Mouse (Mus musculus) midbrain, embryonic 12.5 days (tissue): Measurements from ENCODE around the gene Flt3. TPM values are rescaled to one million over a fixed set of nuclear protein-coding genes. Genes with fewer than 3 reads are reported as not detected.

Experiments used
- ATAC-seq: fragments of 200-750 bp; cut with Nextera tagmentation; 2 replicates; pipeline ENCODE4 v1.8.0; 2017; ENCODE audit warnings: low read depth, moderate TSS enrichment, moderate library complexity; ENCODE audit not compliant: low FRiP score
- H3K27ac ChIP-seq: fragments of 300-500 bp; sonication (generic); replicated peaks from 2 replicates; pipeline ENCODE4 v1.5.1; 2016; ENCODE audit warnings: mild to moderate bottlenecking
- H3K27me3 ChIP-seq: fragments of 300-500 bp; sonication (generic); 2 replicates; pipeline ENCODE4 v1.6.1; 2016; ENCODE audit warnings: mild to moderate bottlenecking
- H3K36me3 ChIP-seq: fragments of 300-500 bp; sonication (generic); 2 replicates; pipeline ENCODE4 v1.6.1; 2016
- H3K4me1 ChIP-seq: fragments of 300-500 bp; sonication (generic); 2 replicates; pipeline ENCODE4 v1.6.1; 2016
- H3K4me2 ChIP-seq: fragments of 300-500 bp; sonication (generic); replicated peaks from 2 replicates; pipeline ENCODE4 v1.6.1; 2016; ENCODE audit warnings: mild to moderate bottlenecking, moderate library complexity
- H3K4me3 ChIP-seq: fragments of 300-500 bp; sonication (generic); 2 replicates; pipeline ENCODE4 v1.5.1; 2016; ENCODE audit warnings: mild to moderate bottlenecking
- H3K9ac ChIP-seq: fragments of 300-500 bp; sonication (generic); replicated peaks from 2 replicates; pipeline ENCODE4 v1.6.1; 2016; ENCODE audit warnings: mild to moderate bottlenecking, moderate library complexity
- H3K9me3 ChIP-seq: fragments of 300-500 bp; sonication (generic); 2 replicates; pipeline ENCODE4 v1.6.1; 2016; ENCODE audit warnings: mild to moderate bottlenecking
- WGBS: fragments of 180-500 bp; shearing (Covaris S2); methylation state at CpG from one replicate; pipeline ENCODE4 v1.1.7; 2016; 5-methylcytosine and 5-hydroxymethylcytosine counted together
- polyA plus RNA-seq: library from polyadenylated mRNA; unstranded; fragments of >200 nt; fragmentation: Nextera tagmentation; extraction: Ambion mirVana; gene quantifications from 2 replicates; pipeline ENCODE4 v1.2.1, GENCODE M21; 2016

Gene Flt3
- polyA plus RNA-seq, 1 experiment from 2014 or later: 0.22 TPM

GRCm38 (mm10) chr5:147305166-147305565, 95.1 kb downstream of the Flt3 start:
- Histone ChIP-seq H3K27me3 (peaks cover 100% of the 10 kb centered on the region), H3K4me1 (peaks cover 11% of the 10 kb centered on the region; the same call in 1 of the 2 replicates), H3K9me3 (no peaks in the 10 kb centered on the region), H3K27ac (no peak overlapping the region), H3K36me3 (no peaks in the 10 kb centered on the region), H3K9ac (no peak overlapping the region), H3K4me2 (peak overlapping the region; percentile 9; the same call in 1 of the 2 replicates), H3K4me3 (peak overlapping the region; percentile 20; the same call in 1 of the 2 replicates)
- no peak for ATAC-seq
- WGBS: 1% methylated on average over 16 of the region's 16 CpGs

GRCm38 (mm10) chr5:147304276-147305155, 95.8 kb downstream of the Flt3 start:
- H3K4me3 ChIP-seq: peak overlapping the region; percentile 20
- peak overlapping the region; percentile 9; the same call in 1 of the 2 replicates for H3K4me2 ChIP-seq
- under 1% methylated on average over 54 of the region's 54 CpGs for WGBS
- H3K9me3 ChIP-seq: no peaks in the 10 kb centered on the region
- no peak overlapping the region for H3K9ac ChIP-seq
- peaks cover 100% of the 10 kb centered on the region for H3K27me3 ChIP-seq
- no peaks in the 10 kb centered on the region for H3K36me3 ChIP-seq
- H3K27ac ChIP-seq: no peak overlapping the region
- peaks cover 15% of the 10 kb centered on the region; the same call in 1 of the 2 replicates for H3K4me1 ChIP-seq
- 0 out of 2 replicates have a peak, but pooled peaks have one; percentile 28 for ATAC-seq

DNA sequence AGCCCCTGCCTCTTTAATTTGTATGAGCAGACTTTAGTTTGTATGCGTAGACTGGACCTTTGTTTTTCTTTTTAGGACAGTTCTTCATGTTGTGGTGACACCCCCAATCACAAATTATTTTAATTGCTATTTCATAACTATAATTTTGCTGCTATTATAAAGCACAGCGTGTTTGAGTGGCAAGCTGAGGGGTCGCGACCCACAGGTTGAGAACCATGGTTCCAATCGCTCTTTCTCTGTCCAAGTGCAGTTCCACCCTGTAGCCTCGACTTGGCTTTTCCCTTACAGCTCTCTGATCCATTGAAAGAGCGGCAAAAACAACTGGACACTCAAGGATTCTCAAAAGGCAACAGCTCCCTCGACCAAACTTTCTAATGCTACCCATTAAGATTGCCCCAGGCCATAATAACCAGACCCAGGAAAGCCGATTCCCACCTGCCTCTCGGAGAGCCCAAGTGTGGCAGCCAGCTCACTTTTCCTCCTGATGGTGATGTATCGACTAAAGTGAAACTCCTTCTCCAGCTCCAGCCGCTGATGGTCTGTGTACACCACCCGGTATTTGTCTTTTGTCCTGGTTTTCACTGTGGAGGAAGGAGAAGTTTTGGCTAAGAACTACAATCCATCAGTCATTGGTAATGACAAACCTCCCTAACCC, 97.4 kb downstream of the Flt3 start:
- H3K4me3 ChIP-seq: no peak overlapping the region
- no peaks in the 10 kb centered on the region for H3K36me3 ChIP-seq
- 4% methylated on average over 13 of the region's 13 CpGs for WGBS
- ATAC-seq: no peak
- H3K27ac ChIP-seq: no peak overlapping the region
- peaks cover 18% of the 10 kb centered on the region; the same call in 1 of the 2 replicates for H3K4me1 ChIP-seq
- H3K4me2 ChIP-seq: no peak overlapping the region
- H3K9me3 ChIP-seq: no peaks in the 10 kb centered on the region
- peaks cover 100% of the 10 kb centered on the region for H3K27me3 ChIP-seq
- H3K9ac ChIP-seq: no peak overlapping the region

DNA sequence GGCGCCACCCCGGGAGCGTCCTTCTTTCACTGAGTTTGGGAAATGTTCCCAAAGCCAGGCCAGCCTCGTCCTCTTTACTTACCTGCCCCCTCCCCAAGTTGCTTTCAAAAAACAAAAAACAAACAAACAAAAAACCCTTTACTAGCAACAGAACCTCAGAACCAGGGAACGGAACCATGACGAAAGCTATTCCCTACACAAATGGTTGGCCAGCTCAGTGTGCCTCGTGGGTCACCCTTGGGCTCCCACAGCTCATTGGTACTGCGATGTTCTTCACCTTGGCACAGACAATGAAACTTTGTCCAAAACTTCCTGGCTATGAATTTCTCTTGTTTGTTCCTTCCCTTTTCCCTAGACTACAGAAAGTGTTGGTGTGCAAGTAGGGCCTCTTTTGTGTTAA, 98.1 kb downstream of the Flt3 start:
- 3% methylated on average over 8 of the region's 8 CpGs for WGBS
- Histone ChIP-seq H3K4me1 (peaks cover 18% of the 10 kb centered on the region; the same call in 1 of the 2 replicates), H3K9ac (no peak overlapping the region), H3K36me3 (no peaks in the 10 kb centered on the region), H3K4me2 (no peak overlapping the region), H3K4me3 (no peak overlapping the region), H3K27me3 (peaks cover 100% of the 10 kb centered on the region), H3K9me3 (no peaks in the 10 kb centered on the region), H3K27ac (no peak overlapping the region)
- no peak for ATAC-seq

- H3K27me3 ChIP-seq: peaks cover 100% of the 10 kb centered on the region
- no peak overlapping the region for H3K4me2 ChIP-seq
- no peaks in the 10 kb centered on the region for H3K9me3 ChIP-seq
- H3K27ac ChIP-seq: no peak overlapping the region
- H3K9ac ChIP-seq: no peak overlapping the region
- WGBS: under 1% methylated on average over 10 of the region's 10 CpGs
- ATAC-seq: no peak
- H3K4me3 ChIP-seq: no peak overlapping the region
- H3K4me1 ChIP-seq: peaks cover 18% of the 10 kb centered on the region; the same call in 1 of the 2 replicates
- no peaks in the 10 kb centered on the region for H3K36me3 ChIP-seq
Measured at GRCm38 (mm10) chr5:147301781-147302070, 98.6 kb downstream of the Flt3 start.

- Histone ChIP-seq H3K36me3 (no peaks in the 10 kb centered on the region), H3K4me2 (no peak overlapping the region), H3K27ac (no peak overlapping the region), H3K4me3 (no peak overlapping the region), H3K27me3 (peaks cover 98% of the 10 kb centered on the region), H3K9ac (no peak overlapping the region), H3K9me3 (no peaks in the 10 kb centered on the region), H3K4me1 (peaks cover 14% of the 10 kb centered on the region; the same call in 1 of the 2 replicates)
- WGBS: under 1% methylated on average over 21 of the region's 21 CpGs
- ATAC-seq: no peak
Measured at GRCm38 (mm10) chr5:147300917-147301780, 99.1 kb downstream of the Flt3 start.

DNA sequence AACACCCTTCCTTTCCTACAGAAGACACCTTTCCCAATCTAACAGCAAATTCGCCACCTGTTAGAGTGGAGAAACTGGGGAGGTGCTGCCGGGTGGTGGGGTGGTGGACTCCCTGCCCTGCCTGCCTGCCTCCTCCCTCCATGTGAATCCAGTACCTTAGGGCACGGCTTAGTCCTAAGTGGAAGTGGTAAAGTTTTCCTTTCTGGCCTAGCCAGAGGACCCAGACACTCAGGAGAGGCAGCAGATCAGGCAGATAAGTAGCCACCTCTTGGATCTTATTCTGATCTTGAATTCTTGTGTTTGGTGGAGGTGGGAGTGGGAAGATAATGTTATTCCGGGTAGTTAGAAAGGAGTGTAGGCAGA, 100.3 kb downstream of the Flt3 start:
- no peaks in the 10 kb centered on the region for H3K36me3 ChIP-seq
- peak overlapping the region; percentile 44 for H3K4me2 ChIP-seq

DNA sequence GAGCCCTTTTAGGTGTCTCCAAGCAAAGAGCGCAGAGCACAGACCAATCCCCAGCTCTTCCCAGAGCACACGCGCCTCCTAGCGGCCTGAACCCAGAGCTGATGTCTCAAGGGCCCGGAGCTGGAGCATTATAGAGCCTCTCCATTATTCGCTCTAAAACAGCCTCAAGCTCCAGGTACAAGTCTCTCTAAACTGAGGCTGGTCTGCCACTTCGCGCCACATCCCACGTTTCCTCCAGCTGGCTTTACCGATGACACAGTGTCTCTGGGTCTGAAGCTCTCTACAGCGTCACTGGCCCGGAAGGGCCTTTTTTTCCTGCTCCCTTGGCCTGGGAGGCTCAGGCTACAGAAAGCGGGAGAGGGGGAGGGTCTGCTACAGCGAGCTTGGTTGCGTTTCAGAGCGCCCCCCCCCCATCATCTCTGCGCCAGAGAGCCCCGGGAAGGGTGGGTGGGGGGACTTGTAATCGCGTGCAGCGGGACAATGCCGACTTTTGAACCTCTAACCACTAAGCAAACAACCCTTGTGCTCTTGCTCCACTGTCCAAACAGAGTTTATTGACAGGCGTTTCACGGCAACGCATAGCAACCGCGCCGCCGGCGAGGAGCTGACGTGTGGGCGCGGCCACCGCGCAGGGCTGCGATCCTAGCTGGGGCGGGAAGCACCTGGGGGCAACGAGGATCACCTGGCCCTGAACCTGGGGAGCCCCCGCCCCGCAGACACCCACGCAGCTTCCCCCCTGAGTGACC, 100.9 kb downstream of the Flt3 start:
- Histone ChIP-seq H3K9ac (no peak overlapping the region), H3K4me2 (peak overlapping the region; percentile 44), H3K4me3 (peak overlapping the region; percentile 16), H3K4me1 (peaks cover 10% of the 10 kb centered on the region; the same call in 1 of the 2 replicates), H3K36me3 (no peaks in the 10 kb centered on the region), H3K9me3 (no peaks in the 10 kb centered on the region), H3K27me3 (peaks cover 98% of the 10 kb centered on the region), H3K27ac (no peak overlapping the region)
- ATAC-seq: peak; percentile 68; the same call in 1 of the 2 replicates
- WGBS: under 1% methylated on average over 40 of the region's 41 CpGs

More for the DNA sequence above, 100.3 kb downstream of the Flt3 start:
- no peak overlapping the region for H3K27ac ChIP-seq
- no peak for ATAC-seq
- H3K4me1 ChIP-seq: peaks cover 14% of the 10 kb centered on the region; the same call in 1 of the 2 replicates
- 1% methylated on average over 4 of the region's 4 CpGs for WGBS
- no peaks in the 10 kb centered on the region for H3K9me3 ChIP-seq
- H3K4me3 ChIP-seq: peak overlapping the region; percentile 16; the same call in 1 of the 2 replicates
- no peak overlapping the region for H3K9ac ChIP-seq
- peaks cover 98% of the 10 kb centered on the region for H3K27me3 ChIP-seq

DNA sequence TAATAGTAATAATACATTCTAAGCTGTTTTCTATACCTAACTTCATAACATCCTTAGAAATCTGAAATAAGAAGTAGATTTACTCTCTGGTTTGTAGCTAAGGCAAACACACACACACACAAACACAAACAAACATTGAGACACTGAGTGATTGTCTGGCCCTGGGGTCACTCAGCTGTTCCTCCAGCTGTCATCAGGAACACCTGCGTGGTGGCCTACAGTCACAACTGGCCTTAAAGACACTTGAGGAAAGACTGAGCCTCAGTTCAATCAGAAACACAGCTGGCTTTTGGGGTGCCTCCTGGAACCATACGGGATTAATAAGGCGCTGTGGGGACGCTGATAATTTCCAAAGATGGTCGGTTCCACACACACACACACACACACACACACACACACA, 103.0 kb downstream of the Flt3 start:
- 59% methylated on average over 5 of the region's 5 CpGs for WGBS
- Histone ChIP-seq H3K36me3 (no peaks in the 10 kb centered on the region), H3K27ac (no peak overlapping the region), H3K4me2 (no peak overlapping the region), H3K27me3 (peaks cover 98% of the 10 kb centered on the region), H3K4me1 (peaks cover 13% of the 10 kb centered on the region; the same call in 1 of the 2 replicates), H3K9ac (no peak overlapping the region), H3K4me3 (no peak overlapping the region), H3K9me3 (no peaks in the 10 kb centered on the region)
- no peak for ATAC-seq

GRCm38 (mm10) chr5:147294121-147294520, 106.2 kb downstream of the Flt3 start:
- H3K27ac ChIP-seq: no peak overlapping the region
- ATAC-seq: no peak
- H3K4me2 ChIP-seq: no peak overlapping the region
- H3K4me1 ChIP-seq: peaks cover 3% of the 10 kb centered on the region; the same call in 1 of the 2 replicates
- no peak overlapping the region for H3K4me3 ChIP-seq
- H3K9me3 ChIP-seq: no peaks in the 10 kb centered on the region
- 13% methylated on average over 20 of the region's 20 CpGs for WGBS
- H3K27me3 ChIP-seq: peaks cover 81% of the 10 kb centered on the region
- H3K36me3 ChIP-seq: no peaks in the 10 kb centered on the region
- H3K9ac ChIP-seq: no peak overlapping the region
